Mouse (Mus musculus) neural tube, embryonic 10.5 days (tissue): Measurements from ENCODE around the gene Ccdc163.

Experiments used
- DNase-seq: peaks from one replicate; pipeline ENCODE4 v3.0.0-alpha.2; 2017; ENCODE audit warnings: low spot score; ENCODE audit errors: extremely low spot score

Ccdc163 gene

DNA sequence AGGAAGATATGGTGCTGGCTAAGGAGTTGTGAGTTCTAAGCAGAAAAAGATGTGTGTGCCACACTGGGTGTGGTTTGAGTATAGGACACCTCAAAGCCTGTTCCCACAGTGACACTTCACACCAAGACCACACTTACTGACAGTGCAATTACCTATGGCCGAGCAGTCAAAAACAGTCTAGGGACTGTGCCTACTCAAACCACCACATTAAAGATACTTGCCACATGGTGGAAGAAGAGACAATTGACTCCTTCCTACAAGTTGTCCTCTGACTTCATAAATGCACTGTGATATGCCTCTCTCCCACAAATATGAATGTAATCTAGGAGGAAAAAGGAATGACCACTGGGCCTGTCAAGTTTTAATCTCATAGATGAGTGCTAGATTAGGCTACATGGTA lies 7.3 kb upstream of the Ccdc163 start:
- no peak for DNase-seq

DNA sequence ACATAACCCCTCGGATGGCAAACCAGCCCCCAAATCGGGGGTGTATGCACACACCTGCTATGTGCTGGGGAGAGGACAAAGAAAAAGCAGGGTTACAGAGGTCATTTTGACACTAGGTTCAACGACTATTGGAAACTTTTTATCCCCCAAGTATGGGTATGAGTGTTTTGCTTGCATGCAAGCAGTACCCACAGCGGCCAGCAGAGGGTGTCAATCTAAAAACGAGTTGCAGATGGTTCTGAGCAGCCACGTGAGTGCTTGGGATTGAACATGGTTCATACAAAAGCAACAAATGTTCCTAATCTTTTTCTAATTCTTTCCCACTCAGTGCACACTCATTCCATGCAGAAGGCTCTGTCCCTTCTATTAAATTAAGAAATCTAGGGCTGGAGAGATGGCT lies 4.5 kb upstream of the Ccdc163 start:
- peak; percentile 81 for DNase-seq

DNA sequence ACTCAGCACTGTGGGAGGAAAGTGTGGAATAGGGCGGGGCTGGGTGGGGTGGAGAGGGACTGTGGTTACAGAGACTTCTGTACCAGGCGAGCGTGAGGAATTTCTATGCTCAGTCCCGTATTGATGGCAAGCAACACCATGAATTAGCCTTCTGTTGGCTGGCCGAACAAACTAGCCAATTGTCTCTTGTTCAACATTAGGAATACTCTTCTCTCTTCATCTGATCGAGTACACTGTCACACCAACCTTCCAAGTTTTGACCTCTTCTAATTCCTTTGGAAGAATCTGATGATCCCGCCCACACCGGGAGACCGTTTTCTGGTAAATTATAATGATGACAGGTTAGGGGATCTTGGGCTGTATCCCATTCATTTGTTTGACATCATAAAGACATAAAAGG lies 643 bp upstream of the Ccdc163 start:
- no peak for DNase-seq

DNA sequence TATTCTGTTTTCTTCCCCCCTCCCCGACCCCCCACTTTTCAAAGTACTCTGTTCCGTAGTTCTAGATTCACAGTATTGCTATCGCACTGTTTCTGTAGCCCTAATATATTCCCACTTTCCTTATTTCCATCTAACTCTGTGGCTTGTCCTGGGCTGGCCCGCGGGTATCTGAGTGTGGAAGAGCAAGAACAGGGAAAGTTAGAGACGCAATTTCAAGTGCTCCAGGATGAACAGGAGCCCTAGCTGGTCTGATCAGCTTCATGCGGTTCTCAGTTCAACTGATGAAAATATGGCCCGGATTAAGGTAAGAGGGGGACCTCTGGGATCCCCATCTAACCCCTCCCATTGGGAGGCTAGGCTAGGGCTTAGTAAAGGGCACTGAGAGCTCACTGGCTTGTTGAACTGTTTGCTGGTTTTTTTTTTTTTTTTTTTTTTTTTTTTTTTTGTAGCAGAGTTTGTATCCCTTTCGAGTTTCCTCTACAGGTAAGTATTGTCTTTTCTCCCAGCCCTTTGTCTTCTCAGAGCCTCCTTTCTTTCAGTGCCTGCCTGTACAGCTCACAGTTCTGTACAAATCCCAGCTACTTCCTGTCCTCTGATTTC lies 582 bp downstream of the Ccdc163 start:
- no peak for DNase-seq

DNA sequence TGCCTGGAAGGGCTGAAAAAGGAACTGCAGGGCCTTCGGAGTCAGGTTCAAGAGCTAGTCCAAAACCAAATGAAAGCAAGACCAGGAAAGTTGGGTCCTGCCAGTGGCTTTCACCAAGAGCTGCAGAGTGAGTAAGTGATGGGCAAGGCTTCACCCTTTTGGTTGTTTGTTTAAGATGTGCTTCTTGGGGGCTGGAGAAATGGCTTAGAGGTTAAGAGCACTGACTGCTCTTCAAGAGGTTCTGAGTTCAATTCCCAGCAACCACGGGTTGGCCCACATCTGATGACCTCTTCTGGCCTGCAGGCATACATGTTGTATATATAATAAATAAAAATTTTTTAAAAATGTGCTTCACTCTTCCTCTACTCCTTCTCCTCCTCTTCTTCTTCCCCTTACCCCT lies 1.8 kb downstream of the Ccdc163 start:
- DNase-seq: no peak

DNA sequence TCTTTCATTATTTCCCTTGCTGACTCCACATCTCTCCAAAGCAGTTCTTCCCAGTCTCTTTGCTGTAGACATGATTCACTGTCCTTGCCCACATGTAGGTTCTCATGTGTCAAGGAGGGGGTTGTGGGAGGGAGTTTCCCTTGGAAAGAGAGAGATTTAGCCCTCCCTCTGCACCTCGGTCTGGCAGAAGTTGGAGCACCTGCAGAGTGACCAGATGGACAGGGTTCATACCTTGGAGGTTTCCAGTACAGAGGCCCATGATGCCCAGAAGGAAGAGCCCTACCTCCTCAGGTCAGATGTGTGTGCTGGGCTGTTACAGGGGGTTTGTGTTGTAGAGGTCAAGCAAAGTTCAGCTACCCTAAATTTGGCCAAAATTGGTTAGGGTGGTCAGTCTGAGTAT lies 4.2 kb downstream of the Ccdc163 start:
- no peak for DNase-seq

DNA sequence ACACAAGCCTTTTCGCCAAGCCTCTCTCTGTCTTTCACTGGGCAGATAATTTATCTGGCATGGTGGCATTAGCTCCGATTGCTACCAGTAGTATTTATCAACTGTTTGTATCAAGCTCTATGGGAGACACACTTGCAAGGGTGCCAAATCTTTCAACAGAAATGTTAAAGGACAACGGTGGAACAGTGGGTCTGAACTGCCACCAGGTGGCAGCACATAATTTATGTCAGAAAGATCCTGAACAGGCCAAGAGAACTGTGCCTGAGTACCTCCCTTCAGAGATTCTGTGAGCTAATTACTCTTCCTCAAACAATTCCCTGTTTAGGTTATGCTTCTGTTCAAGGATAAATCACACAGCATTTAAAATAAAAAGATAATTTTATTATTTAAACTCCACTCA lies 11.1 kb downstream of the Ccdc163 start:
- DNase-seq: peak; percentile 59

DNA sequence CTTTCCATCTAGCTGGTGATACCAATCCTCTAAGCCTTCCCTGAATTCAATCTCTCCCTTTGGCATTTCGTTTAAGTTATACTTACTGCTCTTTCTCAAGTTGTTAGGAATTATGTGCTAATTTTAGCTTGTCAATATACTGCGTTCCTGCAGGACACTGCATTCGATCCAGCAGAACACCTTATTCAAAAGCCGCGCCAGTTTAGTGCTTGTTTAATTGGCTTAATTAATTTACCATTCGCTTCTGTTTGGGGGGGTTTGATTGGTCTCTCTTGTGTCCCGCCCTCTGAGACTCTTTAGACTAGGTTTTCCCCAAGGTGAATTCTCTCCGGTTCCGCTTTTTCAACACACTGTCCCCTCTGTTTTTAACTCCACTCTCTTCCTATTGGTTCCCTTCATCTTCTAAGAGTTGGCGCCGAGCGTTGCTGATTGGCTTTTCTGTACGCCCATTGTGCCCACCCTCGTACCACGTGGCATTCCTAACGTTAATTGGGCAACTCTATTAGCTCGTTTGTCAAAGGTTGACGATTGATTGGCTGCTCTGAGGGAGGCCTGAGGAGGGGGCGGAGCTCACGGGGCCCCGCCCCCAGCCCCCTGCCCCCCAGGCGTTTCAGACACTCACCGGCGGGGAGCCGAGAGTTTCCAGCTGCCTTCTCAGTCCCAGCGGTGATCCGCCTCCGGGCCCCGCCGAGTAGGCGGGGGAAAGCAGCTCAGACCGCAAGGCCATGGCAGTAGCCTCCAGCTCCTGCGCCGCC lies 12.2 kb downstream of the Ccdc163 start, which contains the start of gene Tesk2:
Gene Tesk2 (plus strand): TSS at position 606 of the 755 bp plus-strand sequence.
- DNase-seq: peak; percentile 91

DNA sequence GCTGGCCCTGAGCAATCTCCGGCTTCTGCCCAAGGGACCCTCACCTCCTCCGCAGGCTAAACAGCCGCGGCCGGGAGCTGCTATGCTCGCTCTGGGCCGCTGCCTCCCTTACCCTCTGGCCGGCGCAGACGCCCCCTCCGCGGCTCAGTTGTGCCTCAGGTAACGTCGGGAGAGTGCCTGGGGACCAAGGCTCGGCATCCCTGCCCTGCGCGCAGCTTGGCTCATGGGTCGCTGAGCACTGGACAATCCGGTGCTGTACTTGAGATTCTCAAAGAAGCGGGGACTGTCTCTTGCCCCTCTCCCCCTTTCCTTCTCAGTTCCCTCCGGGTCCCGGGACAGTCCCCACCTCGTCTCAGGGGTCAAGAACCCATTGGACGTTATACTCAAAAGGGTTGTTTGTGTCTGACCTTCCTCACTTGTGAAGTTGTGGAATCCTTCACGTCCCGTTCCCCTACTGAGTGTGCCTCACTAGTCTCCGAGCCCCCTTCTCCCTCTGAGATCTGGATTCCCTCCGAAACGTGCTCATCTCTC lies 12.9 kb downstream of the Ccdc163 start:
- DNase-seq: no peak

DNA sequence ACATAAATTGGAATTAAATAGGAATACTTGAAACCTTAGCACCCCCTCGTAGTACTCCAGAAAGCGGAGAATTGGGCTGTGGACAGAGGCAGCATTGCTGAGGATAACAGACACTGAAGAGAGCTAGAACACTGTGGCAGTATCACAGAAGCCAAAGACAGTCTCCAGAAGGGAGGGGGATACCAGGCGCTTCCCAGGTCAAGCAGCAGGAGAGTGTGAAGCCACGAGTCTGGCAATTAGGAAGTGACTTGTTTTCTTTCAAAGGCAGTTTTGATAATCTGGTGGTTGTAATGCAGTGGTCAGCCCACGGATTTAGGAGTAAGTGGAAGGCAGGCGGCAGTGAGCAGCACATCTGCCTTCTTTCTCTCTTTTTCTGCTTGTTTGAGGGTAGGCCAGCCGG lies 13.9 kb downstream of the Ccdc163 start:
- DNase-seq: no peak

DNA sequence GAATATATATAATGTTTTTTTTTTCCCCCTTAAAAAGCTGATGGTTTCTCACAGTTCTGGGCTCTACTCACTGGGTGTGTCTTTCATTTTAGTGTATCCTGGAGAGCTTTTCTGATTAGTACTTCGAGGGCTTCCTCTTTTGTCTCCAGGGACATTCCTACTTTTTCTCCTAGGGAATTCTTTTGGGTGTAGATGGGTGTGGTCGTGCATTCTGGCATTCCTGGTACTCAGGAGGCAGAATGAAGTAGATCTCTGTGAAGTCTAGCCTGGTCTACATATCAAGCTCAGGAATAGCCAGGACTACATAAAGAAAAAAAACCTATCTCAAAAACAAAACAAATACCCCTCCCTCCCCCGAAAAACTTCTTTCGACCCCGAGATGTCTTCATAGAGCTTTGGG lies 17.1 kb downstream of the Ccdc163 start:
- no peak for DNase-seq

DNA sequence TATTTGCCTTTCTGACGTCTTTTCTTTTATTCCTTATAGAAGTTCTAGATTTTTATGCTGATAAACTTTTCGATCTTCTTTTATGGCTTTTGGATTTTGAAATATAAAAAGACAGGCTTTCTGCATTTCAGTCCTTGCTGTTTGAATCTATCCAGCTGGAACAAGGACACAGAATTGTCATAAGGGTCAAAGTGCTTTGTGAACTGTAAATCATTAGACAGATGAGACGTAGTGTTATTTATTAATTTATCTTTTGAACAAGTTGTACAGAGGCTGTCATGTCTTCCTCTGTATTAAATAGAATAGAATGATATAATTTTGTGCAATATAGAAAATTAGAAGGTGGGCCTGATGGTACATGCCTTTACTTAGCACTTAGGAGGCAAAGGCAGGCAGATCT lies 19.1 kb downstream of the Ccdc163 start:
- DNase-seq: no peak

DNA sequence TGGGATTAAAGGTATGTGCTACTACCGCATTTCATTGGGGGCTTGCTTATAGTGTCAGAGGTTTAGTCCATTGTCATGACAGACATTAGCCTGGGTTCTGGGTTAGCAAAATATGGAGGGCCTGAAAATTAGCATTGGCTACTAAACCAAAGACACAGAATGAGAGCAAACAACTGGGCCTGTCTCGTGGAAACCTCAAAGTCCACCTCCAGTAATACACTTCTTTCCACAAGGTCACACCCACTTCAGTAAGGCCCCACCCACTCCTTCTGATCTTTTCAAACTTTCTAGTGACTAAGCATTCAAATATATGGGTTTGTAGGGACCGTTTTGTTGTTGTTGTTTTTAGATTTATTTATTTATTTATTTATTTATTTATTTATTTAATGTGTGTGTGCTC lies 21.2 kb downstream of the Ccdc163 start:
- no peak for DNase-seq

DNA sequence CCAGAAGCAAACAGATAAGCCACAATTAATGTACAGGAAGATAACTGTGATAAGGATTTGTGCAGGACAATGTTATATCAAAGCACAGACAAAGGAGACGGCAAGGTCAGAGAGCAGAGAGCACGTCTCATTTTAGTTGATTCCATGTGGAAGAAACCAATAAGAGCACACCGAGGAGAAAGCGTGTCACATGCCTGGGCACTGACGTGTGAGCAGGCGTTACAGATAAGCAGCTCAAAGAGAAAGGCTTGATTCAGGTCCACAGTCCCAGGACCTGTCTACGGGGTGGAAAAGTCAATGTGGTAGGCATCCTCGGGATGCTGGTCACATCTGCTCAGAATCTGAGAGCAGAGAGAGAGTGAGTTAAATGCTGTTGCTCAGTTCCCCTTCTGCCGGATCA lies 22.8 kb downstream of the Ccdc163 start:
- no peak for DNase-seq

DNA sequence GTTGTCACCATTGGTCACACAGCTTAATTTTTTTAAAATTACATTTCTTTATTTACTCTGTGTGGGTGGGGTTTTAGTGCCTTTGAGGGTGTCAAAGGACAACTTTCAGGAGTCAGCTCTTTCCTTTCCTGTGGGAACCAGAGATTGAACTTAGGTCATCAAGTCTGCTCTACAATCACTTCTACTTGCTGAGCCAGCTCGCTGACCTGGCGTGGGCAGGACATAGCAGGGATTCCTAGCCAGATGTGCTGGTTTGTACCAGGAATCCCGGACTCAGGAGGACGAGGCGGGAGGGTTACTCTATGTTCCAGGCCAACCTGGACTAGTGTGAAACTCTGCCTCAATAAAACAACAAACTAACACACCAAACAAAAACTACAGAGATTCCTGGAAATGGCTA lies 24.0 kb downstream of the Ccdc163 start:
- DNase-seq: no peak

DNA sequence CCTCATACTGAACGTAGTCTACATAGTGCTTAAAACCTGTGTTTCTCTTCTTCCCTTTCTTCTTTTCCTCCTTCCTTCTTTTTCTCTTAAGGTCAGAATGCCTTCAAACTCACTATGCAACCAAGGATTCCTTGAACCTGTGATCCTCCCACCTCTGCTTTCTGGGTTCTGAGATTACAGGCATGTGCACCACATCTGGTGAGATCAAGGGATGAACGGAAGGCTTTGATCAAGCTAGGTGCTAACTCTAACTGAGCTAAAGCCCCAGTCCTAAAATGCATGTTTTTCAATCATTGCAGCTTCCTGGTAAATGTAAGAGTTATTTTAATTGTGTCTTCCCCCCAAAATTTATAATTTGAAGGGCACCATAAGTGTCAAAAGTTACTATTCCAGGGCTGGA lies 26.7 kb downstream of the Ccdc163 start:
- no peak for DNase-seq

DNA sequence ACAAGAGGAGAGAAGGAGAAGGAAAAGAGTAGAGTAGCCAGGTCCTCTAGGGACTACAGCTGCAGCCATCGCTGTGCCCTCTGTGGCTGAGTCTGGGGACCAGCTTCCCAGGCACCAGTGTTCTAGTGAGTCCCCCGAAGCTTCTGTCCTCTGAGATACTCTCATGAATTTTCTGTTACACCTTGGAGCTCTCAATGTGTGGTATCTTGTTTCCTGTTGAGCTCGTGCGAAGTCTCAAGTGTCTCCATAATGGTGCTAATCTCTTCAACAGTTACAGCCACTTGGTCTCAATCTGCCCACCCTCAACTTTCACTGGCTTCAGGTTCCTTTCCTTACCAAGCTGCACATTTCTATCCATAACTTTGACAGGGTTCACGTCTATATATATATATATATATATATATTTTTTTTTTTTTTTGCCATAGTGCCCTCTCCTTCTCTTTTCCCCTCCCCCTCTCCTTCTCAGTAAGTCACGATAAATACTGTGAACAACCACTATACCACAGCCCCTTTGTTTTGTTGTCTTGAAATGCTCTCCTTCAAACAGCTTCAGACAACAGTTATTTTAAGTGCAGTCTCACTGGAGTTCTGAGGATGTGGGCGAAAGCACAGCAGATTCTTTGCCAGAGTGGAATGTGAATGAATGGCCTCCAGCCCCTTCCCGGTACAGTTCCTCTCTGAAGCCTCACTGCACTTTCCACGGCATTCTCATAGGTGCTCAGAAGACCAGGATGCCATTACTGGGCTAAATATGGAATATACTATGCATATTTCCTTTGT lies 30.9 kb downstream of the Ccdc163 start:
- DNase-seq: no peak

DNA sequence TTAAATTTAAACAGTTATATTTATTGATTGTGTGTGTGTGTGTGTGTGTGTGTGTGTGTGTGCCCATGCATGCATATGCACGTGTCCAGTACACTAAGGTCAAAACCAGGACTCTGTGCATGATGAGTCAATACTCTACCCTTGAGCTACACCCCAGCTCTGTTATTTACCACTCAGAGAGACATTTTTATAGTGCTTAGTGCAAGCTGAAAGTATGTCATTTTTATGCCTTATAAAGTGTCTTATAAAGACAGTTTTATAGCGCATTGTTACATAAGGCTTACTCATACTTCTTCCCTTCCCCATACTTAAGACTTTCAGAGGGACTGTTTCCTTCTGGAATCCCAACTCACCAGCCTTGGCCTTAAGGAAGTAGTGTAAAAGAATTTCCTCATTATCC lies 41.4 kb downstream of the Ccdc163 start:
- no peak for DNase-seq

DNA sequence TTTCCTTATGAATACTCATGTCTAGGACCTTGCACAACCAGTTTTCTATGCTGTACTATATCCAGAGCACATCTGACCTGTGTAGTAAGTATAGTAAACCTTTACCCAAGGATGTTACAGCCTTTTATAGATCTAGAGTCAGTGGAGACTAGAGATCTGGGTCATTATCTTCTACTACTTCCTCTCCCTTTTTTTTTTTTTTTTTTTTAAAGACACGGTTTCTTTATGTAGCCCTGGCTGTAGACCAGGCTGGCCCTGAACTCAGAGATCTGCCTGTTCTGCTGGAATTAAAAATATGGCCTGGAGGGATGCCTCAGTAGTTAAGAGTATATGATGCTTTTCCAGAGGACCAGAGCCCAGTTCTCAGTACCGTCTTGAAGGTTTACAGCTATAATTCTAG lies 53.6 kb downstream of the Ccdc163 start:
- no peak for DNase-seq

DNA sequence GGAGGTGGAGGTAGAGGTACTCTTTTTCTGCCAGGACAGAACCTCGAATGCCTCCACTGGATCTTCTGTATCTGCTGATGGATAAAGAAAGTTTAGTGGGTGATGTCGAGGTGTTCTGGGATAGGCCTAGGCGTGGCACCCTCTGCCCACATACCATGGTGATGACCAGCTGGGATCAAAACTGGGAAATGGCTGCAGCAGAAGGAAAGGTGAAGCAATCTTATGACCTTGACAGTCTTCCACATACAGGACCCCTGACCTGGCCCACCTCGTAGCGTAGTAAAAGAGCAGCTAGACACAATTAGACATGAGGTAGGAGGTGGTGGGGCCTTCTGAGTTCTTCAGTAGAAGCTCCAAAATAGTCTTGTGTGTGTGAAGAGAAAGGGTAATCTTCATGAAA lies 55.7 kb downstream of the Ccdc163 start:
- no peak for DNase-seq

DNA sequence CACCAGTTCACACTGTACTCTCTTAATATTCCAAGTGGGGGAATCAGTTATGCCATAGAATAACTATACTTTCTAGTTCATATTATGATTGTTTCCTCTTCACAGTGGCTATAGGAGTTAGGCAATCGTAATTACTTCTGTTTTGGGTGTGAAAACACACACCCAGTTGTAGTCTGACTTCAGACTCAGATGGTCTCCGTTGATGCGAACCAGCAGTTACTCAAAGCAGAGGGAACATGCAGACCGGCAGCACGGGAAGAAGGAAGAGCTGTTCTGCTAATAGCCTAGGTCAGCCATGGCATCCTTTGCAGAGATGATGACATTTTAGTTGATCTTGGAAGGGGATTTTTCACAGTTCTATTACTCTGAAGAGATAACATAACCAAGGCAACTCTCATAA lies 60.2 kb downstream of the Ccdc163 start:
- DNase-seq: no peak

DNA sequence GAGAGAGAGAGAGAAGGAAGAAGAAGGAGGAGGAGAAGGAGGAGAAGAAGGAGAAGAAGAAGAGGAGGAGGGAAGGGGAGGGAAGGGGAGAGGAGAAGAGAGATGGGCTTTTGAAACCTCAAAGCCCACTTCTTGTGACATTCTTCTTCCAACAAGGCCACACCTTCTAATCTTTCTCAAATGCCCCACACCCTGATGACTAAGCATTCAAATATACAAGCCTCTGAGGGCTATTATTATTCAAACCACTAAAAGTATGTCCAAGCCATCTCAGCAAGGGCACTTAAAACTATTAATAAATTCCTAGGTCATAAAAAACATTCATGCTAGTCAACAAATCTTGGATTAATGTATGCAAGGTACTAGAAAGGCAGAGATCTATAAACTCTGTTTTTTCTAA lies 60.8 kb downstream of the Ccdc163 start:
- DNase-seq: no peak
